Mouse (Mus musculus) heart, embryonic 11.5 days (tissue): ENCODE results near the gene Rtn2. TPM values are rescaled to one million over a fixed set of nuclear protein-coding genes. Genes with fewer than 3 reads are reported as not detected.

ENCODE experiments used
- ATAC-seq: fragments of 200-750 bp; cut with Nextera tagmentation; replicated peaks from 2 replicates; pipeline ENCODE4 v1.8.0; 2017; ENCODE audit warnings: moderate library complexity; ENCODE audit not compliant: insufficient number of reproducible peaks, low FRiP score, low TSS enrichment
- H3K27ac ChIP-seq: fragments of 300-500 bp; sonication (generic); 2 replicates; pipeline ENCODE4 v1.5.1; 2014; ENCODE audit warnings: mild to moderate bottlenecking, low read depth, low read length
- H3K27me3 ChIP-seq: fragments of 300-500 bp; sonication (generic); 2 replicates; pipeline ENCODE4 v1.6.1; 2014; ENCODE audit warnings: mild to moderate bottlenecking, low read length, mixed read lengths; ENCODE audit not compliant: control insufficient read depth, insufficient read depth
- H3K36me3 ChIP-seq: fragments of 300-500 bp; sonication (generic); 2 replicates; pipeline ENCODE4 v1.6.1; 2014; ENCODE audit warnings: mild to moderate bottlenecking, low read length, moderate library complexity, mixed read lengths; ENCODE audit not compliant: control insufficient read depth, insufficient read depth
- H3K4me1 ChIP-seq: fragments of 300-500 bp; sonication (generic); 2 replicates; pipeline ENCODE4 v1.6.1; 2014; ENCODE audit warnings: low read length; ENCODE audit not compliant: control insufficient read depth, insufficient read depth
- H3K4me2 ChIP-seq: fragments of 300-500 bp; sonication (generic); 2 replicates; pipeline ENCODE4 v1.6.1; 2014; ENCODE audit warnings: mild to moderate bottlenecking, moderate library complexity
- H3K4me3 ChIP-seq: fragments of 300-500 bp; sonication (generic); 2 replicates; pipeline ENCODE4 v1.5.1; 2014; ENCODE audit warnings: low read depth, low read length
- H3K9ac ChIP-seq: fragments of 300-500 bp; sonication (generic); 2 replicates; pipeline ENCODE4 v1.6.1; 2014; ENCODE audit warnings: mild to moderate bottlenecking, low read depth, low read length, moderate library complexity
- H3K9me3 ChIP-seq: fragments of 300-500 bp; sonication (generic); replicated peaks from 2 replicates; pipeline ENCODE4 v1.6.1; 2016; ENCODE audit warnings: low read length; ENCODE audit not compliant: control insufficient read depth
- WGBS: fragments of 180-500 bp; shearing (Covaris S2); extraction: QIAGEN DNeasy Blood & Tissue Kit; methylation state at CpG from one replicate; pipeline ENCODE4 v1.1.7; 2014; ENCODE audit not compliant: insufficient replicate concordance; 5-methylcytosine and 5-hydroxymethylcytosine counted together
- polyA plus RNA-seq: library from polyadenylated mRNA; unstranded; fragments of >200 nt; fragmentation: Nextera tagmentation; extraction: Ambion mirVana; gene quantifications from 2 replicates; pipeline ENCODE4 v1.2.1, GENCODE M21; 2014

Gene Rtn2
- polyA plus RNA-seq, 1 experiment from 2014 or later = 25.3 TPM

- H3K4me3 ChIP-seq = no peak overlapping the region
- H3K9ac ChIP-seq = no peak overlapping the region
- H3K27me3 ChIP-seq = no peaks in the 10 kb centered on the region
- no peaks in the 10 kb centered on the region for H3K36me3 ChIP-seq
- H3K4me2 ChIP-seq = no peak overlapping the region
- peaks cover 34% of the 10 kb centered on the region for H3K4me1 ChIP-seq
- 0 out of 2 replicates have a peak, but pooled peaks cover 2% of the 10 kb centered on the region for H3K9me3 ChIP-seq
- H3K27ac ChIP-seq = no peak overlapping the region
- WGBS = 83% methylated on average over 11 of the region's 11 CpGs
- no peak for ATAC-seq
These were observed 41.8 kb downstream of the Rtn2 start for GRCm38 (mm10) chr7:19324221-19324620.

- Histone ChIP-seq H3K9me3 (0 out of 2 replicates have a peak, but pooled peaks cover 2% of the 10 kb centered on the region), H3K4me1 (peaks cover 24% of the 10 kb centered on the region), H3K4me3 (no peak overlapping the region), H3K36me3 (no peaks in the 10 kb centered on the region), H3K27me3 (no peaks in the 10 kb centered on the region), H3K27ac (peak overlapping the region; percentile 95), H3K9ac (peak overlapping the region; percentile 59; the same call in 1 of the 2 replicates), H3K4me2 (peak overlapping the region; percentile 84)
- ATAC-seq = no peak
- 65% methylated on average over 21 of the region's 21 CpGs for WGBS
These were observed 43.1 kb downstream of the Rtn2 start for GRCm38 (mm10) chr7:19325262-19326199.

- peaks cover 23% of the 10 kb centered on the region for H3K4me1 ChIP-seq
- 0 out of 2 replicates have a peak, but pooled peaks cover 2% of the 10 kb centered on the region for H3K9me3 ChIP-seq
- peak; percentile 62 for ATAC-seq
- no peaks in the 10 kb centered on the region for H3K36me3 ChIP-seq
- peak overlapping the region; percentile 84 for H3K4me2 ChIP-seq
- no peaks in the 10 kb centered on the region for H3K27me3 ChIP-seq
- peak overlapping the region; percentile 43 for H3K4me3 ChIP-seq
- peak overlapping the region; percentile 95 for H3K27ac ChIP-seq
- 0% methylated on average over 19 of the region's 20 CpGs for WGBS
- peak overlapping the region; percentile 69; the same call in 1 of the 2 replicates for H3K9ac ChIP-seq
These were observed 43.9 kb downstream of the Rtn2 start for GRCm38 (mm10) chr7:19326359-19326758.

GRCm38 (mm10) chr7:19327128-19327527 is 44.7 kb downstream of the Rtn2 start:
- peak overlapping the region; percentile 95 for H3K27ac ChIP-seq
- H3K36me3 ChIP-seq = no peaks in the 10 kb centered on the region
- peaks cover 23% of the 10 kb centered on the region for H3K4me1 ChIP-seq
- peak overlapping the region; percentile 43 for H3K4me3 ChIP-seq
- peak overlapping the region; percentile 84 for H3K4me2 ChIP-seq
- WGBS = 0% methylated on average over 22 of the region's 22 CpGs
- no peaks in the 10 kb centered on the region for H3K27me3 ChIP-seq
- H3K9me3 ChIP-seq = 0 out of 2 replicates have a peak, but pooled peaks cover 2% of the 10 kb centered on the region
- ATAC-seq = peak; percentile 81
- peak overlapping the region; percentile 69 for H3K9ac ChIP-seq

GRCm38 (mm10) chr7:19327782-19328181 is 45.4 kb downstream of the Rtn2 start:
- no peaks in the 10 kb centered on the region for H3K27me3 ChIP-seq
- no peak for ATAC-seq
- H3K36me3 ChIP-seq = no peaks in the 10 kb centered on the region
- peaks cover 23% of the 10 kb centered on the region for H3K4me1 ChIP-seq
- WGBS = 70% methylated on average over 5 of the region's 5 CpGs
- peak overlapping the region; percentile 95; the same call in 1 of the 2 replicates for H3K27ac ChIP-seq
- H3K9me3 ChIP-seq = 0 out of 2 replicates have a peak, but pooled peaks cover 2% of the 10 kb centered on the region
- peak overlapping the region; percentile 84 for H3K4me2 ChIP-seq
- peak overlapping the region; percentile 69; the same call in 1 of the 2 replicates for H3K9ac ChIP-seq
- H3K4me3 ChIP-seq = no peak overlapping the region; the same call in 1 of the 2 replicates

- ATAC-seq = no peak
- Histone ChIP-seq H3K27ac (no peak overlapping the region), H3K9me3 (0 out of 2 replicates have a peak, but pooled peaks cover 2% of the 10 kb centered on the region), H3K9ac (no peak overlapping the region), H3K36me3 (no peaks in the 10 kb centered on the region), H3K4me1 (peaks cover 23% of the 10 kb centered on the region), H3K4me3 (no peak overlapping the region), H3K27me3 (no peaks in the 10 kb centered on the region), H3K4me2 (no peak overlapping the region)
These were observed 46.0 kb downstream of the Rtn2 start for GRCm38 (mm10) chr7:19328425-19328824.

GRCm38 (mm10) chr7:19331910-19332309 is 49.5 kb downstream of the Rtn2 start:
- 60% methylated on average over 2 of the region's 2 CpGs for WGBS
- peaks cover 16% of the 10 kb centered on the region for H3K4me1 ChIP-seq
- no peak overlapping the region for H3K4me3 ChIP-seq

GRCm38 (mm10) chr7:19332709-19333352 is 50.4 kb downstream of the Rtn2 start:
- H3K9ac ChIP-seq = peak overlapping the region; percentile 78
- H3K9me3 ChIP-seq = 0 out of 2 replicates have a peak, but pooled peaks cover 2% of the 10 kb centered on the region
- peak; percentile 77 for ATAC-seq
- peaks cover 12% of the 10 kb centered on the region for H3K4me1 ChIP-seq
- no peaks in the 10 kb centered on the region for H3K27me3 ChIP-seq
- peak overlapping the region; percentile 82 for H3K27ac ChIP-seq
- under 1% methylated on average over 52 of the region's 52 CpGs for WGBS
- H3K4me2 ChIP-seq = peak overlapping the region; percentile 81
- peak overlapping the region; percentile 60 for H3K4me3 ChIP-seq
- H3K36me3 ChIP-seq = no peaks in the 10 kb centered on the region

More at GRCm38 (mm10) chr7:19331910-19332309, 49.5 kb downstream of the Rtn2 start:
- no peaks in the 10 kb centered on the region for H3K36me3 ChIP-seq
- peak overlapping the region; percentile 81; the same call in 1 of the 2 replicates for H3K4me2 ChIP-seq
- H3K27ac ChIP-seq = peak overlapping the region; percentile 82; the same call in 1 of the 2 replicates
- H3K9me3 ChIP-seq = 0 out of 2 replicates have a peak, but pooled peaks cover 2% of the 10 kb centered on the region
- no peaks in the 10 kb centered on the region for H3K27me3 ChIP-seq
- no peak for ATAC-seq
- no peak overlapping the region for H3K9ac ChIP-seq
